ENCODE assay signal across 8 mouse cellular contexts in genomic region chr1:36556553-36557456, GRCm38 (mm10). TPM values are rescaled to one million over a fixed set of nuclear protein-coding genes. Genes with fewer than 3 reads are reported as not detected.
A peak's percentile ranks its signal among the peaks of the same experiment; 100 is the strongest.
DNase-seq lines count a peak whose midpoint lies in the region; ATAC-seq and TF ChIP-seq lines count a peak whose summit lies in the region.

No protein-coding gene starts in this region.

- peak; percentile 18; the same call in 1 of the 2 replicates for TF ChIP-seq POLR2A in bone marrow macrophage, adult 2 months (IDR thresholded peaks at IDR 0.05; ENCODE audit: borderline replicate concordance, low read depth, low read length)

- peak; percentile 91 for TF ChIP-seq CTCF in C2C12 (IDR thresholded peaks at IDR 0.05; ENCODE audit: control insufficient read depth, insufficient read depth, insufficient read length)
- TF ChIP-seq CTCF in bone marrow macrophage, adult 2 months (IDR thresholded peaks at IDR 0.05; ENCODE audit: low read depth, low read length): peak; percentile 87

- under 1% methylated on average over 52 of the region's 52 CpGs for WGBS in forebrain, embryonic 10.5 days
- WGBS in heart, embryonic 15.5 days: under 1% methylated on average over 52 of the region's 52 CpGs
- WGBS in liver, embryonic 13.5 days (ENCODE audit: insufficient replicate concordance): under 1% methylated on average over 50 of the region's 52 CpGs
- WGBS in stomach, embryonic 16.5 days: under 1% methylated on average over 52 of the region's 52 CpGs

- peak overlapping the region; percentile 68 for H3K4me3 ChIP-seq in C2C12 (ENCODE audit: insufficient read depth, poor library complexity, severe bottlenecking)
- peak overlapping the region; percentile 78 for H3K4me3 ChIP-seq in bone marrow macrophage, adult 2 months (ENCODE audit: insufficient read depth, low read length)
- H3K4me3 ChIP-seq in forebrain, embryonic 10.5 days: peak overlapping the region; percentile 94
- peak overlapping the region; percentile 68 for H3K4me3 ChIP-seq in heart, embryonic 15.5 days
- H3K4me3 ChIP-seq in liver, embryonic 13.5 days (replicated peaks): peak overlapping the region; percentile 64
- peak overlapping the region; percentile 88 for H3K4me3 ChIP-seq in stomach, embryonic 16.5 days (replicated peaks; ENCODE audit: low read length)

- H3K9ac ChIP-seq in heart, embryonic 15.5 days: peak overlapping the region; percentile 96
- H3K9ac ChIP-seq in liver, embryonic 13.5 days: peak overlapping the region; percentile 69
- H3K9ac ChIP-seq in stomach, embryonic 16.5 days (ENCODE audit: low read length): peak overlapping the region; percentile 94

- H3K79me3 ChIP-seq in C2C12 (ENCODE audit: low read depth): peaks cover 22% of the 10 kb centered on the region

- H3K4me1 ChIP-seq in bone marrow macrophage, adult 2 months (ENCODE audit: control insufficient read depth, insufficient read depth, low read length): peaks cover 24% of the 10 kb centered on the region
- peaks cover 66% of the 10 kb centered on the region for H3K4me1 ChIP-seq in forebrain, embryonic 10.5 days
- H3K4me1 ChIP-seq in heart, embryonic 15.5 days (replicated peaks): peaks cover 54% of the 10 kb centered on the region
- H3K4me1 ChIP-seq in liver, embryonic 13.5 days (replicated peaks): peaks cover 40% of the 10 kb centered on the region
- H3K4me1 ChIP-seq in stomach, embryonic 16.5 days (ENCODE audit: control insufficient read depth, insufficient read depth, low read length): peaks cover 27% of the 10 kb centered on the region

- peaks cover 30% of the 10 kb centered on the region for H3K36me3 ChIP-seq in C2C12 (ENCODE audit: control insufficient read depth, insufficient read depth)
- H3K36me3 ChIP-seq in forebrain, embryonic 10.5 days (replicated peaks): peaks cover 41% of the 10 kb centered on the region
- peaks cover 28% of the 10 kb centered on the region for H3K36me3 ChIP-seq in heart, embryonic 15.5 days
- H3K36me3 ChIP-seq in liver, embryonic 13.5 days: peaks cover 12% of the 10 kb centered on the region; the same call in 1 of the 2 replicates
- H3K36me3 ChIP-seq in stomach, embryonic 16.5 days (ENCODE audit: control insufficient read depth, insufficient read depth, low read length): peaks cover 18% of the 10 kb centered on the region

- peak; percentile 71 for ATAC-seq in heart, embryonic 15.5 days (replicated peaks; ENCODE audit: insufficient number of reproducible peaks, insufficient read depth, low FRiP score, low read depth)
- ATAC-seq in liver, embryonic 13.5 days (ENCODE audit: low read depth): peak; percentile 49
- ATAC-seq in stomach, embryonic 16.5 days (ENCODE audit: insufficient read depth, low FRiP score): peak; percentile 68

- no peaks in the 10 kb centered on the region for H3K27me3 ChIP-seq in C2C12 (ENCODE audit: control insufficient read depth, insufficient read depth, insufficient read length)
- H3K27me3 ChIP-seq in forebrain, embryonic 10.5 days (ENCODE audit: poor library complexity, severe bottlenecking): peaks cover 14% of the 10 kb centered on the region
- H3K27me3 ChIP-seq in heart, embryonic 15.5 days: no peaks in the 10 kb centered on the region
- H3K27me3 ChIP-seq in liver, embryonic 13.5 days: peaks cover 83% of the 10 kb centered on the region
- H3K27me3 ChIP-seq in stomach, embryonic 16.5 days (ENCODE audit: control insufficient read depth, insufficient read depth, low read length): no peaks in the 10 kb centered on the region

- H3K79me2 ChIP-seq in C2C12 (ENCODE audit: control insufficient read depth, insufficient read depth): peaks cover 51% of the 10 kb centered on the region

- no peaks in the 10 kb centered on the region for H3K9me3 ChIP-seq in forebrain, embryonic 10.5 days
- no peaks in the 10 kb centered on the region for H3K9me3 ChIP-seq in heart, embryonic 15.5 days (replicated peaks)
- H3K9me3 ChIP-seq in liver, embryonic 13.5 days (replicated peaks): no peaks in the 10 kb centered on the region
- H3K9me3 ChIP-seq in stomach, embryonic 16.5 days (replicated peaks; ENCODE audit: control insufficient read depth, low read length): no peaks in the 10 kb centered on the region

- DNase-seq in forebrain, embryonic 10.5 days (ENCODE audit: extremely low spot score, low spot score): peak; percentile 95
- peak; percentile 92 for DNase-seq in kidney, postnatal 14 days
- peak; percentile 57 for DNase-seq in liver, embryonic 13.5 days
- peak; percentile 97 for DNase-seq in neural tube, embryonic 10.5 days (ENCODE audit: extremely low spot score, low spot score)

- H3K27ac ChIP-seq in bone marrow macrophage, adult 2 months (ENCODE audit: insufficient read depth, low read depth, low read length): peak overlapping the region; percentile 80
- peak overlapping the region; percentile 98 for H3K27ac ChIP-seq in forebrain, embryonic 10.5 days
- H3K27ac ChIP-seq in heart, embryonic 15.5 days: peak overlapping the region; percentile 96
- H3K27ac ChIP-seq in liver, embryonic 13.5 days: peak overlapping the region; percentile 82
- H3K27ac ChIP-seq in stomach, embryonic 16.5 days (ENCODE audit: low read length): peak overlapping the region; percentile 99

- H3ac ChIP-seq in C2C12 (ENCODE audit: control insufficient read depth, insufficient read length, low read depth): peak overlapping the region; percentile 96

- H3K4me2 ChIP-seq in heart, embryonic 15.5 days: peak overlapping the region; percentile 88
- peak overlapping the region; percentile 67 for H3K4me2 ChIP-seq in liver, embryonic 13.5 days
- H3K4me2 ChIP-seq in stomach, embryonic 16.5 days (ENCODE audit: low read depth, low read length): peak overlapping the region; percentile 83

TF ChIP-seq in C2C12, 6 proteins besides CTCF, POLR2A, EP300 and RAD21:
- TF ChIP-seq MYOD1 (IDR thresholded peaks at IDR 0.05; ENCODE audit: control insufficient read depth, insufficient read length, low read depth) (no peak), CEBPB (IDR thresholded peaks at IDR 0.05; ENCODE audit: low read depth) (peak; percentile 78), MAX (IDR thresholded peaks at IDR 0.05) (peak; percentile 59)

RNA-seq across cellular contexts. Expression of gene Sema4c, which starts 1.3 kb away (rescaled TPM):
- polyA plus RNA-seq in C2C12 (2012; fragmentation: generic; extraction: Trizol): 16.6 TPM
- 1.3 and 2.4 TPM in 2 replicates for polyA plus RNA-seq in bone marrow macrophage, adult 2 months (2012; ENCODE audit: insufficient read depth, insufficient read length, missing spikeins)
- 20.1 and 21.7 TPM in 2 replicates for polyA plus RNA-seq in forebrain, embryonic 10.5 days (2016; fragmentation: Nextera tagmentation; extraction: Ambion mirVana)
- polyA plus RNA-seq in heart, embryonic 15.5 days (2015; fragmentation: Nextera tagmentation; extraction: Ambion mirVana): 7.9 and 10.9 TPM in 2 replicates
- polyA plus RNA-seq in liver, embryonic 13.5 days (2015; fragmentation: Nextera tagmentation; extraction: Ambion mirVana): 1.8 and 1.9 TPM in 2 replicates
- 10.0 and 10.6 TPM in 2 replicates for polyA plus RNA-seq in stomach, embryonic 16.5 days (2015; fragmentation: Nextera tagmentation; extraction: Ambion mirVana)

RNA-seq across cellular contexts. Expression of gene Ankrd39, which starts 9.6 kb away (rescaled TPM):
- polyA plus RNA-seq in C2C12 (2012; fragmentation: generic; extraction: Trizol): 7.8 TPM
- 6.2 and 6.8 TPM in 2 replicates for polyA plus RNA-seq in bone marrow macrophage, adult 2 months (2012; ENCODE audit: insufficient read depth, insufficient read length, missing spikeins)
- 17.9 and 22.2 TPM in 2 replicates for polyA plus RNA-seq in forebrain, embryonic 10.5 days (2016; fragmentation: Nextera tagmentation; extraction: Ambion mirVana)
- 27.3 and 30.4 TPM in 2 replicates for polyA plus RNA-seq in heart, embryonic 15.5 days (2015; fragmentation: Nextera tagmentation; extraction: Ambion mirVana)
- 7.2 and 7.4 TPM in 2 replicates for polyA plus RNA-seq in liver, embryonic 13.5 days (2015; fragmentation: Nextera tagmentation; extraction: Ambion mirVana)
- polyA plus RNA-seq in stomach, embryonic 16.5 days (2015; fragmentation: Nextera tagmentation; extraction: Ambion mirVana): 26.7 and 30.5 TPM in 2 replicates

RNA-seq across cellular contexts. Expression of gene Gm42417, which starts 17.6 kb away (rescaled TPM):
- 0.05 TPM for polyA plus RNA-seq in C2C12 (2012; fragmentation: generic; extraction: Trizol)
- 1.5 and 3.5 TPM in 2 replicates for polyA plus RNA-seq in bone marrow macrophage, adult 2 months (2012; ENCODE audit: insufficient read depth, insufficient read length, missing spikeins)
- not detected in 2 replicates for polyA plus RNA-seq in forebrain, embryonic 10.5 days (2016; fragmentation: Nextera tagmentation; extraction: Ambion mirVana)
- polyA plus RNA-seq in heart, embryonic 15.5 days (2015; fragmentation: Nextera tagmentation; extraction: Ambion mirVana): 0.22 TPM in 1 of 2 replicates, not detected in the other
- 0.14 TPM in 1 of 2 replicates, not detected in the other for polyA plus RNA-seq in liver, embryonic 13.5 days (2015; fragmentation: Nextera tagmentation; extraction: Ambion mirVana)
- polyA plus RNA-seq in stomach, embryonic 16.5 days (2015; fragmentation: Nextera tagmentation; extraction: Ambion mirVana): 1.9 TPM in 1 of 2 replicates, not detected in the other

RNA-seq across cellular contexts. Expression of gene Ankrd23, which starts 20.1 kb away (rescaled TPM):
- 1.1 TPM for polyA plus RNA-seq in C2C12 (2012; fragmentation: generic; extraction: Trizol)
- polyA plus RNA-seq in bone marrow macrophage, adult 2 months (2012; ENCODE audit: insufficient read depth, insufficient read length, missing spikeins): 5.5 and 7.6 TPM in 2 replicates
- polyA plus RNA-seq in forebrain, embryonic 10.5 days (2016; fragmentation: Nextera tagmentation; extraction: Ambion mirVana): 15.3 and 16.5 TPM in 2 replicates
- 25.3 and 26.7 TPM in 2 replicates for polyA plus RNA-seq in heart, embryonic 15.5 days (2015; fragmentation: Nextera tagmentation; extraction: Ambion mirVana)
- 2.4 and 2.5 TPM in 2 replicates for polyA plus RNA-seq in liver, embryonic 13.5 days (2015; fragmentation: Nextera tagmentation; extraction: Ambion mirVana)
- polyA plus RNA-seq in stomach, embryonic 16.5 days (2015; fragmentation: Nextera tagmentation; extraction: Ambion mirVana): 18.0 and 21.7 TPM in 2 replicates

RNA-seq across cellular contexts. Expression of gene Cnnm3, which starts 45.1 kb away (rescaled TPM):
- 6.5 TPM for polyA plus RNA-seq in C2C12 (2012; fragmentation: generic; extraction: Trizol)
- 19.9 and 22.9 TPM in 2 replicates for polyA plus RNA-seq in bone marrow macrophage, adult 2 months (2012; ENCODE audit: insufficient read depth, insufficient read length, missing spikeins)
- 2.9 and 3.0 TPM in 2 replicates for polyA plus RNA-seq in forebrain, embryonic 10.5 days (2016; fragmentation: Nextera tagmentation; extraction: Ambion mirVana)
- 2.4 and 3.5 TPM in 2 replicates for polyA plus RNA-seq in heart, embryonic 15.5 days (2015; fragmentation: Nextera tagmentation; extraction: Ambion mirVana)
- 0.97 and 0.98 TPM in 2 replicates for polyA plus RNA-seq in liver, embryonic 13.5 days (2015; fragmentation: Nextera tagmentation; extraction: Ambion mirVana)
- 2.5 and 3.0 TPM in 2 replicates for polyA plus RNA-seq in stomach, embryonic 16.5 days (2015; fragmentation: Nextera tagmentation; extraction: Ambion mirVana)

Comparison
In these comparisons a context has a peak if more than half of its experiments do, and no peak if none do; other contexts are left out.
1. Peak in every context shown above with its lines: DNase-seq, ATAC-seq, H3K4me3 ChIP-seq and H3K27ac ChIP-seq.